Mouse (Mus musculus) kidney, embryonic 16.5 days (tissue): ENCODE results near the gene Skp1a. TPM values are rescaled to one million over a fixed set of nuclear protein-coding genes. Genes with fewer than 3 reads are reported as not detected.

ENCODE experiments used
- ATAC-seq: fragments of 200-750 bp; cut with Nextera tagmentation; 2 replicates; pipeline ENCODE4 v1.8.0; 2017; ENCODE audit warnings: moderate TSS enrichment; ENCODE audit not compliant: low FRiP score, low TSS enrichment
- H3K27ac ChIP-seq: fragments of 300-500 bp; sonication (generic); 2 replicates; pipeline ENCODE4 v1.5.1; 2014; ENCODE audit warnings: low read length
- H3K27me3 ChIP-seq: fragments of 300-500 bp; sonication (generic); 2 replicates; pipeline ENCODE4 v1.6.1; 2014; ENCODE audit warnings: low read length, control low read depth, mixed read lengths; ENCODE audit not compliant: insufficient read depth
- H3K36me3 ChIP-seq: fragments of 300-500 bp; sonication (generic); 2 replicates; pipeline ENCODE4 v1.6.1; 2014; ENCODE audit warnings: low read length, control low read depth, mixed read lengths; ENCODE audit not compliant: insufficient read depth
- H3K4me1 ChIP-seq: fragments of 300-500 bp; sonication (generic); 2 replicates; pipeline ENCODE4 v1.6.1; 2014; ENCODE audit warnings: low read length, control low read depth, mixed read lengths; ENCODE audit not compliant: insufficient read depth
- H3K4me2 ChIP-seq: fragments of 300-500 bp; sonication (generic); replicated peaks from 2 replicates; pipeline ENCODE4 v1.6.1; 2014; ENCODE audit warnings: low read depth, low read length
- H3K4me3 ChIP-seq: fragments of 300-500 bp; sonication (generic); 2 replicates; pipeline ENCODE4 v1.5.1; 2014; ENCODE audit warnings: mild to moderate bottlenecking, low read length
- H3K9ac ChIP-seq: fragments of 300-500 bp; sonication (generic); replicated peaks from 2 replicates; pipeline ENCODE4 v1.6.1; 2014; ENCODE audit warnings: low read length
- H3K9me3 ChIP-seq: fragments of 300-500 bp; sonication (generic); 2 replicates; pipeline ENCODE4 v1.6.1; 2016; ENCODE audit warnings: low read length, control low read depth
- WGBS: fragments of 180-500 bp; shearing (Covaris S2); extraction: QIAGEN DNeasy Blood & Tissue Kit; methylation state at CpG from one replicate; pipeline ENCODE4 v1.1.7; 2014; 5-methylcytosine and 5-hydroxymethylcytosine counted together
- polyA plus RNA-seq: library from polyadenylated mRNA; unstranded; fragments of >200 nt; fragmentation: Nextera tagmentation; extraction: Ambion mirVana; gene quantifications from 2 replicates; pipeline ENCODE4 v1.2.1, GENCODE M21; 2015

Skp1a gene
- polyA plus RNA-seq, 1 experiment from 2014 or later, result 742 TPM

GRCm38 (mm10) chr11:52252692-52253091 is 20.9 kb downstream of the Skp1a start:
- H3K9ac ChIP-seq, result no peak overlapping the region
- no peak overlapping the region for H3K27ac ChIP-seq
- no peak for ATAC-seq
- H3K4me3 ChIP-seq, result no peak overlapping the region
- H3K27me3 ChIP-seq, result no peaks in the 10 kb centered on the region
- no peak overlapping the region for H3K4me2 ChIP-seq
- WGBS, result 47% methylated on average over 1 of the region's 1 CpGs
- no peaks in the 10 kb centered on the region for H3K4me1 ChIP-seq
- H3K9me3 ChIP-seq, result no peaks in the 10 kb centered on the region
- H3K36me3 ChIP-seq, result peaks cover 6% of the 10 kb centered on the region; the same call in 1 of the 2 replicates

DNA sequence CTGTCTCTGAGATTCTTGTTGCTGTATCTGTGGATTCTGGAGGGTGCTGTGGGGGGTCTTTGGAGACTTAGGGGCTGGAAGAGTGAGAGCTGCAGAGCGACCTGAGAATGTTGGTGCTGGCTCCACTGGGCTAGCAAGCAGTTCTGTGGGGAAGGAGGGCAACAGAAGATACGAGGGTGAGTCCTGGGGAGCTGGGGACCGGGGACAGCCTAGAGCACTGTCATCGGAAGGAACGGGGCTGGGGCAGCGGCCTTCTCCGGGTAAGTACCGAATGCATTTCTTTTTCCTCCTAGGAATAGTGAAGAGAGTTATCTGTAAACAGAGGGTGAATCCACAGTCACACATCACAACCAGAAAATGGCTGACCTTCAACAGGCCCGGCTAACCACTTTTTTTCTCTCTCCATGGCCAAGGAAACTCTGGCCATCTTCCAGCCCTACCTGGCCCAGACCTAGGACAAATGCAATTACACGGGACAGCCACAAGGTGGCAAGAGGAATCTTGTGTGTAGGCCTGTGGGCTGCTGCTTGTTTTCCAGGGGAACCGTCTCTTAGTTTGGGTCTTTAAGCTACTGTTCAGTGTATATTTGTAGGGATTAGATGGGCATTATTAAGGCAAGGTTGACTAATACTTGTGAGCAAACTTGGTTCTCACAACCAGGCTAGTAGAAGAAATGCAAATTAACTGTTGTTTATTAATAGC is 22.0 kb downstream of the Skp1a start:
- no peak overlapping the region; the same call in 1 of the 2 replicates for H3K27ac ChIP-seq
- no peak overlapping the region for H3K9ac ChIP-seq
- H3K4me2 ChIP-seq, result no peak overlapping the region
- H3K9me3 ChIP-seq, result no peaks in the 10 kb centered on the region
- 0 out of 2 replicates have a peak, but pooled peaks cover 4% of the 10 kb centered on the region for H3K36me3 ChIP-seq
- no peak overlapping the region for H3K4me3 ChIP-seq
- H3K4me1 ChIP-seq, result no peaks in the 10 kb centered on the region
- peak; percentile 51; the same call in 1 of the 2 replicates for ATAC-seq
- H3K27me3 ChIP-seq, result no peaks in the 10 kb centered on the region
- WGBS, result 67% methylated on average over 11 of the region's 11 CpGs

GRCm38 (mm10) chr11:52255077-52255476 is 23.3 kb downstream of the Skp1a start:
- no peak overlapping the region for H3K4me2 ChIP-seq
- WGBS, result 84% methylated on average over 8 of the region's 8 CpGs
- no peaks in the 10 kb centered on the region for H3K27me3 ChIP-seq
- H3K4me3 ChIP-seq, result no peak overlapping the region
- H3K9me3 ChIP-seq, result no peaks in the 10 kb centered on the region
- no peak overlapping the region for H3K9ac ChIP-seq
- H3K36me3 ChIP-seq, result peaks cover 11% of the 10 kb centered on the region
- ATAC-seq, result no peak
- no peaks in the 10 kb centered on the region for H3K4me1 ChIP-seq
- H3K27ac ChIP-seq, result no peak overlapping the region

DNA sequence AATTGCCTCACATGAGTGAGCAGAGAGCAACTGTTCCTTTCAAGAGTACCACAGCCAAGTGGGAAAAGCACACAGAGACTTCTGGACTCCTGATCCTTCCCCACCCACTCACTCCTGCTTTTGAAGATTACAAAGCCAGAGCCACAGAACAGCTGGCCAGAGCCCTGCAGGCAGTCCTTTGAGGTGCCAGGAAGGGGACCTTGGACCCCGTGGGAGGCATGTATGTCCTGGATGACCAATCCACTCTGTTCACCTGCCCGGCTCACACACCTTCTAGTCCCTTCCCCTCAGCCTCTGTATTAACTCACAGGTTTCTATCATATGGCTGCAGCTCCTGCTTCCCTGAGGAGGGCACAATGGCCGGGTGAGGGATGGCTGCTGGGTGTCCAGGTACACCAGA is 25.6 kb downstream of the Skp1a start:
- whole genome bisulfite sequencing, result 80% methylated on average over 3 of the region's 3 CpGs
- ATAC-seq, result no peak
- Histone ChIP-seq H3K27ac (no peak overlapping the region), H3K4me2 (no peak overlapping the region), H3K9ac (no peak overlapping the region), H3K4me3 (no peak overlapping the region), H3K9me3 (no peaks in the 10 kb centered on the region), H3K36me3 (peaks cover 12% of the 10 kb centered on the region), H3K4me1 (no peaks in the 10 kb centered on the region), H3K27me3 (no peaks in the 10 kb centered on the region)

GRCm38 (mm10) chr11:52258711-52259110 is 26.9 kb downstream of the Skp1a start:
- Histone ChIP-seq H3K27me3 (no peaks in the 10 kb centered on the region), H3K4me2 (no peak overlapping the region), H3K9me3 (no peaks in the 10 kb centered on the region), H3K27ac (no peak overlapping the region), H3K4me3 (no peak overlapping the region), H3K9ac (no peak overlapping the region), H3K4me1 (no peaks in the 10 kb centered on the region), H3K36me3 (peaks cover 12% of the 10 kb centered on the region)
- ATAC-seq, result no peak
- 69% methylated on average over 5 of the region's 5 CpGs for WGBS

GRCm38 (mm10) chr11:52260878-52261277 is 29.1 kb downstream of the Skp1a start:
- Histone ChIP-seq H3K27ac (no peak overlapping the region), H3K4me1 (peaks cover 6% of the 10 kb centered on the region; the same call in 1 of the 2 replicates), H3K4me2 (no peak overlapping the region), H3K9ac (no peak overlapping the region), H3K27me3 (no peaks in the 10 kb centered on the region), H3K36me3 (peaks cover 12% of the 10 kb centered on the region), H3K4me3 (no peak overlapping the region), H3K9me3 (no peaks in the 10 kb centered on the region)
- no peak for ATAC-seq
- WGBS, result 59% methylated on average over 4 of the region's 4 CpGs

GRCm38 (mm10) chr11:52261937-52262336 is 30.1 kb downstream of the Skp1a start:
- Histone ChIP-seq H3K27ac (no peak overlapping the region), H3K9me3 (no peaks in the 10 kb centered on the region), H3K4me3 (no peak overlapping the region), H3K4me2 (no peak overlapping the region), H3K4me1 (peaks cover 6% of the 10 kb centered on the region; the same call in 1 of the 2 replicates), H3K36me3 (peaks cover 12% of the 10 kb centered on the region), H3K9ac (no peak overlapping the region), H3K27me3 (no peaks in the 10 kb centered on the region)
- WGBS, result 61% methylated on average over 5 of the region's 5 CpGs
- ATAC-seq, result no peak

- Histone ChIP-seq H3K9ac (no peak overlapping the region), H3K4me1 (peaks cover 6% of the 10 kb centered on the region; the same call in 1 of the 2 replicates), H3K4me2 (no peak overlapping the region), H3K36me3 (peaks cover 12% of the 10 kb centered on the region), H3K4me3 (no peak overlapping the region), H3K27me3 (no peaks in the 10 kb centered on the region), H3K9me3 (no peaks in the 10 kb centered on the region), H3K27ac (no peak overlapping the region)
- 89% methylated on average over 11 of the region's 11 CpGs for WGBS
- ATAC-seq, result no peak
These were observed 30.5 kb downstream of the Skp1a start for GRCm38 (mm10) chr11:52262338-52262737.

- Histone ChIP-seq H3K9ac (no peak overlapping the region), H3K4me2 (no peak overlapping the region), H3K27me3 (no peaks in the 10 kb centered on the region), H3K4me1 (peaks cover 17% of the 10 kb centered on the region; the same call in 1 of the 2 replicates), H3K36me3 (peaks cover 3% of the 10 kb centered on the region), H3K9me3 (no peaks in the 10 kb centered on the region), H3K4me3 (no peak overlapping the region), H3K27ac (no peak overlapping the region)
- no peak for ATAC-seq
- WGBS, result 78% methylated on average over 7 of the region's 7 CpGs
These were observed 33.1 kb downstream of the Skp1a start for GRCm38 (mm10) chr11:52264871-52265270.

DNA sequence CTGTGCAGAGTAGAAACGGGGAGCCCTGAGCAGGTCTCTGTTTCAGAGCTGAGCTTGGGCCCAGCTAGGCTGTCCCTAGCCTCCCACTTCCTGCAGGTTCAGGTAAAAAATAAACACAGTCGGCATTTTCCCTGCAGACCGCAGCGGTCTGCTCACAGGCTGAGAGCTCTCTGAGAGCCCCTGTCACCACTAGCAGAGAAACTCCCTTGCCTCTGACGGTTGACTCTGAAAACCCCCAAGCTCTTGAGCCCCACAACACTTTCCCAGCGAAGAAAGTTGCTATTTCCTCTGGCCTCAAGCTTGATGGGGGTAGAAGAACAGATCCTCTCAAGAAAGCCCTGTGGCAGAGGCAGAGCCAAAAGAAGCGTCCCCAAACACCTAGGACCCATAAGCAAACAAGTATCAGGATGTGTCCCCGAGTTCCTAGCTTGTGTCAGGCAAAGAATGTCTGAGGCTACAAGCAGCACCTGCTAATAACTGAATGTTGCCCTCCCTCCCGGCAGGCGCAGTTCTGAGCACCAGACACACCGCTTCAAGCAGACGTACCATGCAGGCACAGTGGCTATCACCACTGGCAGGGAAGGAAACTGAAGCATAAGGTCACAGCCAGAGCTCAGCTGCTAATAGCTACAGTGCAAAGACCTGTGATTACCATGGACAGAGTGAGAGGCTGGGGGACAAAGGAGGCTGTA is 34.0 kb downstream of the Skp1a start:
- Histone ChIP-seq H3K9me3 (no peaks in the 10 kb centered on the region), H3K36me3 (no peaks in the 10 kb centered on the region), H3K4me3 (no peak overlapping the region), H3K27me3 (no peaks in the 10 kb centered on the region), H3K4me1 (peaks cover 17% of the 10 kb centered on the region; the same call in 1 of the 2 replicates), H3K9ac (no peak overlapping the region), H3K4me2 (no peak overlapping the region), H3K27ac (no peak overlapping the region)
- no peak for ATAC-seq
- WGBS, result 60% methylated on average over 12 of the region's 12 CpGs
